Mouse (Mus musculus) thymus, postnatal 10 days (tissue): ENCODE measurements around the gene Sh3bp1.
"Not testable (repeated sequence)": the region's sequence is repeated elsewhere in the genome, so short reads cannot be mapped to it uniquely, and the experiment has no call there.

Experiments
- DNase-seq, 2 experiments: peaks; one replicate each; pipeline ENCODE4 v3.0.0; 2021; ENCODE audit warnings: low spot score in 2 of 2

The Sh3bp1 gene

GRCm38 (mm10) chr15:78877810-78878390 lies 21.7 kb upstream of the Sh3bp1 start:
- no peak for DNase-seq

- DNase-seq = not testable (repeated sequence)
Measured at GRCm38 (mm10) chr15:78878792-78879516, 20.6 kb upstream of the Sh3bp1 start.

GRCm38 (mm10) chr15:78880432-78880831 lies 19.1 kb upstream of the Sh3bp1 start:
- no peak for DNase-seq

- DNase-seq = no peak
Measured at GRCm38 (mm10) chr15:78881828-78882227, 17.7 kb upstream of the Sh3bp1 start.

GRCm38 (mm10) chr15:78889401-78889853 lies 10.1 kb upstream of the Sh3bp1 start:
- DNase-seq = no peak

- no peak for DNase-seq
Measured at GRCm38 (mm10) chr15:78892440-78892839, 7.1 kb upstream of the Sh3bp1 start.

GRCm38 (mm10) chr15:78894726-78895125 lies 4.8 kb upstream of the Sh3bp1 start:
- peak in 1 of 2 experiments; percentile 31 for DNase-seq

GRCm38 (mm10) chr15:78895741-78896140 lies 3.8 kb upstream of the Sh3bp1 start:
- no peak for DNase-seq

- peak in 1 of 2 experiments; percentile 27 for DNase-seq
Measured at GRCm38 (mm10) chr15:78896149-78896548, 3.4 kb upstream of the Sh3bp1 start.

- DNase-seq = no peak
Measured at GRCm38 (mm10) chr15:78897488-78897887, 2.1 kb upstream of the Sh3bp1 start.

- DNase-seq = peak; percentile 64 to 65
Measured at GRCm38 (mm10) chr15:78898507-78899001, 1.0 kb upstream of the Sh3bp1 start.

- no peak for DNase-seq
Measured at GRCm38 (mm10) chr15:78899409-78899739, 194 bp upstream of the Sh3bp1 start, which contains the start of gene Gm49510. Gene Gm49510 (plus strand): TSS chr15:78899667.

GRCm38 (mm10) chr15:78900585-78901421 lies 1.2 kb downstream of the Sh3bp1 start:
- no peak for DNase-seq

GRCm38 (mm10) chr15:78901422-78901789 lies 1.8 kb downstream of the Sh3bp1 start:
- DNase-seq = no peak

- DNase-seq = peak; percentile 64 to 89
Measured at GRCm38 (mm10) chr15:78903243-78903642, 3.7 kb downstream of the Sh3bp1 start.

- no peak for DNase-seq
Measured at GRCm38 (mm10) chr15:78908399-78908798, 8.8 kb downstream of the Sh3bp1 start.

GRCm38 (mm10) chr15:78908982-78909381 lies 9.4 kb downstream of the Sh3bp1 start:
- DNase-seq = no peak

GRCm38 (mm10) chr15:78912040-78912439 lies 12.5 kb downstream of the Sh3bp1 start:
- no peak for DNase-seq

- DNase-seq = peak; percentile 96 to 98
Measured at GRCm38 (mm10) chr15:78913632-78914090, 14.1 kb downstream of the Sh3bp1 start, which contains the start of gene Pdxp. Gene Pdxp (plus strand): TSS chr15:78913919.

GRCm38 (mm10) chr15:78914091-78914822 lies 14.7 kb downstream of the Sh3bp1 start:
- DNase-seq = peak; percentile 48 to 50
